Mouse (Mus musculus) kidney, postnatal 10 days (tissue): ENCODE measurements at regions not wholly inside any gene's neighbourhood (a gene's known extent, or its start where the extent isn't known, plus 50 kb on each side); places are given as distances from the start of the nearest gene placed in this dataset.

Experiments
- DNase-seq: peaks from one replicate; pipeline ENCODE4 v3.0.0; 2021; ENCODE audit warnings: mixed read lengths

- no peak for DNase-seq
These were observed 163.1 kb upstream of the Kdm8 start for GRCm38 (mm10) chr7:125281371-125281770.

- DNase-seq: no peak
These were observed 149.2 kb upstream of the Kdm8 start for GRCm38 (mm10) chr7:125295226-125295625.

DNA sequence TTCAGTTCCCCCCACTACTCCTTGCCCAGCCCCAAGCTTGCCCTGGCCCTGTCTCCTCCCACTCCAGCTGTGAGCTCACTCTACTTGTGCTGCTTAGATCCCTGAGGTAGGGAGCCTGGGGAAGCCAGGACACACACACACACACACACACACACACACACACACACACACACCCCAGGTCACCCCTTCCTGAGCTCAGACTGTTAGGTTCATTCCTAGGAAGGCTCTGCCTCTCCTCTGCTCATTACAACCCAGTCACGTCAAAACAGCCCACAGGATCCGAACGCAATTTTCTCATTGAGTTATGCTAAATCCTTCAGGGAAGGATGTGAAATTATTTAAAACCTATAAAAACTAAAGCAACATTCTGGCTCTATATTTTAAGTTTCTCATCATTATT, 136.0 kb upstream of the Kdm8 start:
- no peak for DNase-seq

GRCm38 (mm10) chr7:125310971-125311370, 133.5 kb upstream of the Kdm8 start:
- no peak for DNase-seq

GRCm38 (mm10) chr7:125313604-125314003, 130.9 kb upstream of the Kdm8 start:
- DNase-seq: no peak

GRCm38 (mm10) chr7:125334769-125335168, 109.7 kb upstream of the Kdm8 start:
- no peak for DNase-seq

DNA sequence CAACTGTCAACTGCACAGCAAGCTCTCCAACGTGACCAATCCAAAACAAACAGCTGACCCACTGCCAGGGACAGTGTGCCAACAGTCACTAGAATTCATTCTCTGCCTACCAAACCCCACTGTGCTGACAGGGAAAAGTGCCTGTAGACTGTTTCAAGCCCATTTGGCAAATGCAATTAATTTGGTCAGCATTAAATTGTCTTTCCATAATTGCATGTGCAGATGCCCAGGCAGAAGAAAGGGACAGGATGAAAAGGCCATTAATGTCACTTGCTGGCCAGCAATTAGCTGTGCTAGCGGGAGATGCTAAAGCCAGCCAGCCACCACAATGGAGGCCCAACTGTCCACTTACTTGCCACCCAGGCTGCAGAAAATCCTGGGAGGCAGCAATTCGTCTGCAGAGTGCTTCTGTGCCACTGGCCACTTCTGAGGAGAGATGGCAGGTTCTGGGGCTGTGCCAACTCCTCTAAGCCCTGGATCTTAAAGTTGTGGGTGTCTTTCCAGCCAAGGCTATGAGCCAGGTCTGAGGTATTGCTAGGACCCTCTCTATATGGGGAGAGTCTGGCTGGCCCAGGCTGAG, 108.8 kb upstream of the Kdm8 start:
- no peak for DNase-seq

GRCm38 (mm10) chr7:125336826-125337225, 107.7 kb upstream of the Kdm8 start:
- no peak for DNase-seq

DNA sequence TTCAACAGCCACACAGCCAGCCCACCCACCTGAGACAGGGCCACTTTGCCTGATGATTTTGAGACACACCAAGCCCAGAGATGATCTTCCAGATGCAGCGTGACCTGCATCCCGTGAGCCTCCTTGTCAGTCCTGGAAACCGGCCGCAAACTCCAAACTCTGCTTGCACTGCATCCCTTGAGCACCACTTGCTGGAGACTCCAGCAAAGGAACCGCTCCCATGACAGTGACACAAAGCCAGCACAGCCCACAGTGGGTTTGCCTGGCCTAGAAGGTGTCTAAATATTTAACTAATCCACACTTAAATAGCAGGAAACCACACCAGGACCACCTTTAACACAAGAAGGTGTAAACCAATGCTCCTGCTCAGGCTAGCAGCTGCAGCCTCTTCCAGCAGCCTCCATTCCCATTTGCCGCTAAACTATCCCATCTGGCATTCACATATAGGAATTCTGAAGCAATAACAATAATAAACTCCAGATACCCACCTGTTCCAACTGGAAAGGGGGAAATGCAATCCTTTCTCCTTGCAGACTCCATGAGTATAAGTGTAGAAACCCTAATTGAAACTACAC, 106.2 kb upstream of the Kdm8 start:
- no peak for DNase-seq

GRCm38 (mm10) chr7:125340326-125340905, 104.1 kb upstream of the Kdm8 start:
- no peak for DNase-seq

DNA sequence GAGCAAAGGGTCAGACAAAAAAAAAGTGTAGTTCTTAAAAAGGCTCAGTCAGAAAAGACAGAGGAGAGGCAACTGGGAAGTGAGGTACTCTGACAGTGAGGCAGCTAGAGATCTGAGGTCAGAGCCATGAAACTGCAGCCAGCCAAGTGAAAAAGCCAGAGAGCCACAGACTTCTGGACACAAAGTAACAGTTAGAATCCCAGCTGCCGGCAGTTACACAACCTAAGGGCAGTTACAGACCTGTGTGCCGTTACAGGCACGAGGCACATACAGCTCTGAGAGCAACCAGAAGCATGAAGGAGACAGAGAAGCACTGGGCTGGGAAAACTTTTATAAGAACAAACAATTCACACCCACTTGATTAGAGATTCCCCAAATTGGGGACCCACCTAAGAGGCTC, 94.9 kb upstream of the Kdm8 start:
- DNase-seq: no peak

- DNase-seq: no peak
These were observed 90.3 kb upstream of the Kdm8 start for GRCm38 (mm10) chr7:125354211-125354610.

DNA sequence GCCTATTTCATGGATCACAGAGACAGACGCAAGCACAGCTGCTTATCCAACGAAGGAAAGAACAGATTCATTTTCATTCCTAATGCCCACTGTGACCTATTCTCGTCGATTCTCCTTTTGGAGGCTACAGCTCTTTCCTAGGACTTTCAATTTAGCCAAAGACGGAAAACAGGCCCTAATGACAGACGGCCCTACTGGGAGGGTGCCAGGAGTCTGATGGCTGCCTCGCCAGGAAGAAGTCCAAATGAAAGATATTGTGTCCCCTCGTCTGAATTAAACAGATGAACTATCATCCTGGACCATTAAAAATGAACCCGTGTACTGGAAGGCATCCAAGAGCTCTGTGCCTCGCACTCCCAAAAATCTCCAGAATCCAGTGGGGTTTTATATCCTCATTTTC, 89.5 kb upstream of the Kdm8 start:
- peak; percentile 41 for DNase-seq

GRCm38 (mm10) chr7:125358016-125358415, 86.5 kb upstream of the Kdm8 start:
- DNase-seq: no peak

DNA sequence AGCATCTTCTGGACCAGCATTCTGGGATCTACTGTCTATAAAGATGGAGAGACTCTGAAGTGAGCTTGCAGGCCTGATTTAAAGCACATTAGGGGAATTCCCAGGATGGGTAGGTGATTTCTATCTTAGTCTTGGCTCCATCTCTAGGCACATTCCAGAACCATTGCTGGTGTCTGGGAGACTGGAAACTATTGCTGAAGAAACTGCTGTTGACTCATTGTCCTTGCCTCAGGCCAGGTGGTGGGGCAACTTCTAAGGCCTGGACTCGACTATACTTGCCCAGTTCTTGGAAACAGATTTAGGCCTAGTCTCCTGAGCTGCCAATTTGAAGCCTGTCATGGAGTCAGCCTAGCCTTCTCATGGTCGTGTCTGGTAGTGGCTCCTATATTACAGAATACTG, 61.5 kb upstream of the Kdm8 start:
- DNase-seq: no peak

DNA sequence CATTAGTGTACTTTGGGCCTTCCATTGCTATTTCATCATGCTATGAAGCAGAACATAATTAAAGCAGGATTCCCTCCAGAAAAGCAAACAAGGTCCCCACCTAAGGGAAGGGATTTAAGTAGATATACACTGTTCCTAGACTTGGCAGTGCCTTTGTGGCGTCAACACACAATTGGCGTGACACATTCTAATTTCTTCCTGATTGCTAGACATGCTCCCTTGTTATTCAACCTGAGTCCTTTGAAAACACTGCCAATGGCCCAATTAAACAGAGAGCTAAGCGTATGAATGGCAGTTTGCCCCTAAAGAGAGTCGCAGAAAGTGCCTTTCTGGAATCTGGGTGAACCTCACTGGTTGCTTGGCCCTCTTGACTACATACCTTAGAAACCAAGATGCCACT, 60.3 kb upstream of the Kdm8 start:
- DNase-seq: no peak

GRCm38 (mm10) chr7:125392536-125392935, 51.9 kb upstream of the Kdm8 start:
- peak; percentile 37 for DNase-seq

DNA sequence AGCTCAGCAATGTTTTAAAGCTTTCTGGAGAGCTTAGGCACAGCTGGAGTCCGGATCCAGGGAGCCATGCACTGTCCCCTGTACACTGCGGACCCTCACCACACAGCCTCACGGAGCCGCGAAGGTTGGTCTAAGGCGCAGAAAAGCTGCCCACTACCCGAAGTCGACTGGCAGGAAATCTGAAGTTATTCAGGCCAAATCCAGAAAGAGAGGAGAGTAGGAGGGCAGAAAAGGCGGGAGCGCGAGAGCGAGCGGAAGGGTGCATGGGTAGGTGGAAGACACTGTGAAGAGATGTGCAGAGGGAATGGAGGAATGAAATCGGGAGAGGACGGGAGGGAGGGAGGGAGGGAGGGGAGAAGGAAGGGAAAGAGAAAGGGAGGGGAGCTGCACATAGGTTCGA, 51.2 kb upstream of the Kdm8 start:
- DNase-seq: no peak

DNA sequence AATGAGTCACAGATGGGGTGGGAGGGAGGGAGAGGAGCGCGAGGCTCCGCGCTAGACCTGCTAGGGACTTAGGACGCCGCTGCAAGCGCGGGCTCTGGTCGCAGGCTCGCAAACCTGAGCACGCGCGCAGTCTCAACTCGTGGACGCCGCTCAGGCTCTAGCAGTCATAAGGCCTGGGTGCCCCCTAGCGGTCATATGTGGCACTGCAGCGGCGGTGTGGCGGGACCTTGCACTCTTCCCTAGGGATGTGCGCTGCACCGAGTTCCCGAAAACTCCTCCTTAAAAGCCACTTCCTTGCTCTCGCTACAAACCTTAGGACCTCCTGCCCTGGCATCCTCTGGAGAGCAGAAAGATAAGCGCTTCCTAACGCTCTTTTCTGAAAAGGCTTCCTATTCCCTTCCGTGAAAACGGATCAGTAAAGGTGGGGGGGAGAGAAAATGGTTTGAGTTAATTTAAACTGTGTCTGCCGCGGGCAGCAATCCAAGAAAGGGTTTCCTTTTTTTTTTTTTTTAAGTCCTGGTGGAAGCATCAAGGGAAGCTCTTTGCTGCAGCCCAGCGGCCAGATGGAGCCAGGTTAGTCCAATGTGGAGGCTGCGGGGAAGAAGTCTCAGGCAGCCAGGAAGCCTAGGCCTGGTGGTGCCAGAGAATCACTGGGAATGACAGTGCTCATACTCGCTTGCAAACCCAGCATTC, 50.7 kb upstream of the Kdm8 start:
- DNase-seq: peak; percentile 99
